Mouse (Mus musculus) cerebellum, adult 11 months (tissue): Measurements from ENCODE around the gene Ing1.

Experiments used
- DNase-seq: peaks from one replicate; pipeline ENCODE4 v3.0.0; 2022

Gene Ing1

GRCm38 (mm10) chr8:11554799-11555719, at the start of gene Ing1:
Gene Ing1 (plus strand): TSS chr8:11555571.
- DNase-seq = peak; percentile 94

DNA sequence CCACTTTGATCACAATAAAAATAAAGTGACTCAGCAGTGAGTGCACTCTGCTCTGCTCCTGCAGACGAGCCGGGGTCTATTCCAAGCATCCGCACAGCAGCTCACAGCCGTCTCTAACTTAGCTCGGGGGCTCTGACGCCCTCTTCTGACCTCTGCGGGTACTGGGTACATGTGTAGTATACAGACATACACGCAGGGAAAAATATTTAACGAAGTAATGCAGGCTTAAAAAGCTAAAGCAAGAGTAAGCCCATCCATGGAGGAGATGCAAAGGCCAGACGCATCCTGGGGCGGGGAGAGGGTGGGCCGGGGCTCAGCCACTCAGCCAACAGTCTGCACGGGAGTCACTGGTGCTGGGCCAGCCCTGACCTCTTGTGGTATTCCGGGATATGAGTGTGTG, 49.3 kb upstream of the Ing1 start:
- no peak for DNase-seq

DNA sequence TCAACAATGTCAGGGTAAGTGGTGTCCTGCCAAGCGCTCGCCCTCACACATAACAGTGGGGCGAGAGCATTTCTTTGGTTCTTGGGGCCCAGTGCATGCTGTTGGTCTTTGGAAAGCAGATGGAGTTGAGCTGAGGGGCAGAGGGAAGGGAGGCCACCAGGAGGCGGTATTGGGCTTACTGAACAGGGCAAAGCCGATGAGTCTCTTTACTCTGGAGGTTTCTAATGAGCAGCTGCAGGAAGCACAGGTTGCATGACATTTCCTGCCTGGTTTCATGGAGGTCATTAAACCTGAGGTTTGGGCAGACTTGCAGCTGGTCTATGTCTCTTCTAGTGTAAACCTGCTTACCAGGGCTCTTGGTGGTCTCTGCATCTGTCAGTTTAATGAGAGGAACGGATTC, 48.6 kb upstream of the Ing1 start:
- DNase-seq = no peak

GRCm38 (mm10) chr8:11508880-11509279, 46.5 kb upstream of the Ing1 start:
- DNase-seq = no peak

DNA sequence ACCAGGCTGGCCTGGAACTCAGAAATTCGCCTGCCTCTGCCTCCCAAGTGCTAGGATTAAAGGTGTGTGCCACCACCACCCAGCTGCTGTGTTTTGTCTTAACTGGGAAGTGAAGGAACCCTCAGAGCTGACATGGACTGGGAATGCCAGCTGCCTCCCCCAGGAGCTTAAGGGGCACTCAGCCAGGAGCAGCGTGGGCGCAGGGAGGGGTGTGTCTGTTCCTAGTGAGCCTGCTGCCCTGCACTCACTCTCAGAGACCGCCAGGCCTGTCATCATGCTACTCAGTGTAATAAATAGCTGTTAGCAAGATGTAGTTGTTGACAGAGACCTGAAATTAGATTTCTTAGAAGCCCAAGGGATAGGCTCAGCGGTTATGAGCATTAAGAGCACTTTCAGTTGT, 44.4 kb upstream of the Ing1 start:
- DNase-seq = no peak

- DNase-seq = no peak
Measured at GRCm38 (mm10) chr8:11512711-11513110, 42.7 kb upstream of the Ing1 start.

DNA sequence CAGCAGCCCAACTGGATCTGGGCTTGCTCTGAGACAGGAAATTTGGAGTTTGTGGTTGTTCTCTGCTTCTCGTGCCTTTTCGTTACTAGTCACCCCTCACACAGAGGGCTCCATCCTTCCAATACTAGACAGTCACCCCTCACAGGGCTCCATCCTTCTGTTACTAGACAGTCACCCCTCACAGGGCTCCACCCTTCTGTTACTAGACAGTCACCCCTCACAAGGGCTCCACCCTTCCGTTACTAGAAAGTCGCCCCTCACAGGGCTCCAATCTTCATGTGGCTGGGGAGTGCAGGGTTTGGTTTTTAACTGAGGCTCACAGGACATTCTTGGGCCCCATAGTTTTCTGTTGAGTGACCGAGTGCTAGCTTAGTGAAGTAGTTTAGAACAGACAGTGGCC, 42.1 kb upstream of the Ing1 start:
- no peak for DNase-seq

DNA sequence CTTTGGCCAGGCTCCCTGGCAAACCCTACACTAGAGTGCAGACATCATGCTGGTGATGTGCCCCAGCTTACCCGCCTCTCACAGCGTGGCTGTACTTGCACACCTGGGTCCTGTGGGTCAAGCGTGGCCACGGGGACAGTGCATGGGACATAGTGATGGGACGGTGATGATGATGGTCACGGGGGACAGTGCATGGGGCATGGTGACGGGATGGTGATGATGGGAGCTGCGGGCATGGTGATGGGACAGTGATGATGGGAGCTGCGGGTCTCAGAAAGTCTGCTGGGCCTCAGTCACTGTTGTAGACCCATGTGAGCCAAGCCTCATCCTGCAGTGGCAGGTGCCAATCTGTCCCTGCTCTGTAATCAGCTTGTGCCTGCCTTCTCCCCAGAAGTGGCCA, 39.1 kb upstream of the Ing1 start:
- no peak for DNase-seq

DNA sequence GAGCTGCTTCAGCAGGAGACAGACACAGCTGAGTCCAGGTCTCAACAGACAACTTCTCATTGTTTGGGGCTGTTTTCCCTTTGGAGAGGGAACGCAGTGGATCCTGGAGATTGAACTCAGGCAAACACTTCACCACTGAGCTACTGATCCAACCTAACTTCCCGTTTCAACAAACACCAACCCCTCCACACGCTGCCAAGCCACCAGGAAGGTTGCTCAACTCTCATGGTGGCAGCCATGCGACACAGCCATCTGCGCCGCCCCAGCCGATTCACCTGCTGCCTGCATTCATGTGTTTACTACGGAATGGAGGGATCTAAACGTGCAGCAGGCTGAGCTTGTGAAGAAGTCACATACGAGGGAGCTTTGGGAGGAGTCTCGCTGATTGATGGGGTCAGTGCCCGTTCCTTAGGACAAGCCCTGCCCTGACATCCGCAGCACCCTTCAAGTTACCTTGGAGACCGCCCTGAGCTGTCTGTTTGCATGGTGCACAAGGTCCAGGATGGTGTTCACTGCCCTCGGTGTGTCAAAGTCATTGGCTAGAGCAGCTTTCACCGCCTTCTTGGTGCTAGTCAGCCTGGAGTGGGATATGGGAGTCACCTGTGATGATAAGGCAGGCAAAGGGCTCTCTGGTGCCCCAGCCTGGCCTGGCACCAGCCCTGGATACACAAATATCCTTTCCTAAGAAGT, 37.9 kb upstream of the Ing1 start:
- no peak for DNase-seq

GRCm38 (mm10) chr8:11518056-11518396, 37.3 kb upstream of the Ing1 start:
- DNase-seq = no peak

GRCm38 (mm10) chr8:11518676-11519075, 36.7 kb upstream of the Ing1 start:
- DNase-seq = no peak

DNA sequence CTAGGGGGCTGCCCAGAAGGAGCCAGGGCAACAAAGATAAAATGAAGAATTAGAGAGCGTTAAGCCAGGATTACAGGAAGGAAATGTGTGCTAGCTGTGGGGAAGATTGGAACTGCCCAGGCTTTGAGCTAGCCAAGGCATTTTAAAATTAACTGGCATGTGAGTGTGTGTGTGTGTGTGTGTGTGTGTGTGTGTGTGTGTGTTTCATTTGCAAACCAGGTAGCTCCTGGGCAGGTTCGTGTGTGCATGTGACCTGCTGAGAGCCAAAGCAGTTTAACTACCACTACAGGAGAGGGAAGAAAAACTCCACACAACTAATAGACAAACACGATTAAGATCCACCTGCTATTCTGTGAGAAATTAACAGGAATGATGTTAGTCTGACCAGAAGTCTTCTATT, 32.0 kb upstream of the Ing1 start:
- no peak for DNase-seq

DNA sequence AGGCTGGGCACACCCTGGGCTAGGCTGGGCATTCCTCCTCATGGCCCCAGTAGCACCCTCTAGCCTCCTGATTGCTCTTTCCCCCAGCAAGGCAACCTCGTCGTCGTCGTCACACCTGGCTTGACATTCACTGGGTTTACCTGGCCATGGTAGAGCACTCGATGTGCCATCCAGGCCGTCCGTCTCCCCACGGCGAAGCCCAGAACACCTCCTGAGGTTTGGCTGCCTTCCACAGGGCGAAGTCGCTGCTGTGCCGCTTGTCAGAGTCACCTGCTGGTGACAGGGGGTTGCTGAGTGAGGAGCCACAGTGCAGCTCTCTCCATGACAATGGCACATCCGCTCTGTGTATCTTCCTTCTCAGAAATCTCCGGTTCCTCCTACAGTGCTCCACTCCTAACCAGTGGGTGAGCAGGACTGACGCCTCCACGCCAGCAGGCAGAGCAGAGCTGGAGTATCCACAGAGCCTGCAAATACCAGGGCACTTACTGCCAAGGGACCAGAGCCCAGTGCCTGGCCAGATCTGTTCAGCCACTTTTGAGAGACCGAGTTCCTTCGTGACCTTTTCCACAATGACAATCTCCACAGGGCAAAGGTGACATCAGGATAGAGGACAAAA, 25.1 kb upstream of the Ing1 start:
- no peak for DNase-seq

GRCm38 (mm10) chr8:11530849-11531248, 24.5 kb upstream of the Ing1 start:
- no peak for DNase-seq

- DNase-seq = no peak
Measured at GRCm38 (mm10) chr8:11534494-11534893, 20.9 kb upstream of the Ing1 start.

GRCm38 (mm10) chr8:11539049-11539448, 16.3 kb upstream of the Ing1 start:
- no peak for DNase-seq

DNA sequence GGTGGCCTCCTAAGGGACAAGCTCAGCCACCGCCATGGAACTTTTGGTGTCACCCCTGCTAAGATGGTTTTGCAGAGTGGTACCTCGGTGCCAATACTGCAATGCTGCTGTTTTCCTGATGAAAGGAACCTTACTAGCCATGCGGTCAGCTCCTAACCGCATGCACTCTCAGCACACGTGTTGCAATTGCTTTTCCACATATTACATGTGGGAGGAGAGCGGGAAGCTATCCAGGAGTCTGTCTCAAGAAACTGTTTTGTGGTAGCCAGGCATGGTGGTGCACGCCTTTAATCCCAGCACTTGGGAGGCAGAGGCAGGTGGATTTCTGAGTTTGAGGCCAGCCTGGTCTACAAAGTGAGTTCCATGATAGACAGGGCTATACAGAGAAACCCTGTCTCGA, 15.2 kb upstream of the Ing1 start:
- DNase-seq = no peak

DNA sequence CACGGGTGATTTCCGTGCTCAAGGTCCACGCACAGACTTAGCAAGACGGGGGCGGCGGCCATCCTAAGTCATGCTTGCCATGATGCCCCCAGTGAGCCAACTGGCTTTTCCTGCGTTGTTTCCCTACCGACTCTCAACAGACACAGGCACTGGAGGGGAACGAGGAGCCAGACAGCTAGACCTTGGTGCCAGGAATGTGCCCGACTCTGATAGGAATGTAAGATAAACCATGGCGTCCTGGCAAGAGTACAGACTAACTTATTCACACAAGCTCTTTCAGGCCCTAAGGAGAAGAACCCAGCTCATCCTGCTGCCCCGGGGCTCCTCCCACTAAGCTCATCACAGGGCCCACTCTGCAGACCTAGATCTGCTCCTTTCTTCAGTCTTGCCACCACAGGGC, 13.3 kb upstream of the Ing1 start:
- DNase-seq = no peak

DNA sequence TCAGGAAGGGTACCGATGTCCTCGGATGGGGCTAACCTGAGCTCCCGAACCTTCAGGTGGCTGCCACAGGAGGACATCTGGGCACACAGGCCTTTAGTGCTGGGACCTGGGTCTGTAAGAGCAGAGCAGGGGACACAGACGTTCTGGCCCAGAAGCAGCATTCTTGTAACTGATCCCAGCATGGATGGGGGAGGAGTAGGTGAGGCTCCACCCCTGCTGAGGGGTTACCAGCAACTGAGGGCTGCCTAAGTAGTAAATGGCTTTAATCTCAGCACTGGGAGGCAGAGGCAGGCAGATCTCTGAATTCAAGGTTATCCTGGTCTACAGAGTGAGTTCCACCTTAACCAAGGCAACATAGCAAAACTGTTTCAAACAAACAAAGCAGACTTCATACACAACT, 12.5 kb upstream of the Ing1 start:
- DNase-seq = no peak

GRCm38 (mm10) chr8:11544386-11544785, 11.0 kb upstream of the Ing1 start:
- no peak for DNase-seq

GRCm38 (mm10) chr8:11547063-11547462, 8.3 kb upstream of the Ing1 start:
- no peak for DNase-seq

- no peak for DNase-seq
Measured at GRCm38 (mm10) chr8:11549706-11550105, 5.7 kb upstream of the Ing1 start.

DNA sequence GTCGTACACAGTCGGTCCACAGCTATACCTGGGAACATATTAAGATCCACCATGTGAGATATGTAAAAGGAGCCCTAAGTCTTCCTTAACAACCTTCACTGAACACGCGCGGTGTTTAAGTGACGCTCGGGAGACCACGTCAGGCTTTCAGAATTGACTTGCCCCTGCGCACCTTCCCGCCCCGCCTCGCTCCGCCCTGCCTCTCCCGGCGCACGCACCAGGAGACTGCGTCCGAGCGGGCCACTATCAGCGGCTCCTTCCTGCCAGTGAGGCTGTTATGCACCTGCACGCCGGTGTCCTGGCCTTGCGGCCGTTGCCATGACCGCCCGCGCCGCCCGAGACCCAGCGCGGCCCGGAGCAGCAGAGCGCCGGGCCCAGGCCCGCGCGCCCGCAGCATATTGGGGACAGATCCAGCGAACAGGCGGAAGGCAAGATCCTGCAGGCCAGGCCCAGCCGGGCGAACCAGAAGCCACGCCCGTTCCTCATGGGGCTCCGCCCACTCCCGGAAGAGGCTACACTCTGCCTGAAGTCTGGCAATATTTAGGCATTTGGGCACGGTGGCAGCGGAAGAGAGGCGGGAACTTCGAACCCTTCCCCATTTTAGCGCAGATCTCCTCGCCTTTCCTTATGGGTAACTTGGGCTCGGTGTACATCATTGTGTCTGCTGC, 5.0 kb upstream of the Ing1 start, which contains the start of gene Cars2:
Cars2 (minus strand) TSS at position 503 of the 668 bp plus-strand sequence.
- DNase-seq = peak; percentile 91
